Mouse (Mus musculus) gonadal fat pad, adult 2 months (tissue): ENCODE data around the gene Mmel1. TPM values are rescaled to one million over a fixed set of nuclear protein-coding genes. Genes with fewer than 3 reads are reported as not detected.

Source experiments
- DNase-seq: peaks from one replicate; pipeline ENCODE4 v3.0.0-alpha.2; 2012; ENCODE audit warnings: low read depth
- polyA plus RNA-seq: library from polyadenylated mRNA; depleted of rRNA; stranded (reverse); fragments of >200 nt; gene quantifications from 2 replicates; pipeline ENCODE4 v1.2.3, GENCODE M21; 2012

Gene Mmel1
- polyA plus RNA-seq, 1 experiment, result 0.32 TPM

- DNase-seq, result no peak
These were observed 5.1 kb upstream of the Mmel1 start for GRCm38 (mm10) chr4:154864271-154864771.

DNA sequence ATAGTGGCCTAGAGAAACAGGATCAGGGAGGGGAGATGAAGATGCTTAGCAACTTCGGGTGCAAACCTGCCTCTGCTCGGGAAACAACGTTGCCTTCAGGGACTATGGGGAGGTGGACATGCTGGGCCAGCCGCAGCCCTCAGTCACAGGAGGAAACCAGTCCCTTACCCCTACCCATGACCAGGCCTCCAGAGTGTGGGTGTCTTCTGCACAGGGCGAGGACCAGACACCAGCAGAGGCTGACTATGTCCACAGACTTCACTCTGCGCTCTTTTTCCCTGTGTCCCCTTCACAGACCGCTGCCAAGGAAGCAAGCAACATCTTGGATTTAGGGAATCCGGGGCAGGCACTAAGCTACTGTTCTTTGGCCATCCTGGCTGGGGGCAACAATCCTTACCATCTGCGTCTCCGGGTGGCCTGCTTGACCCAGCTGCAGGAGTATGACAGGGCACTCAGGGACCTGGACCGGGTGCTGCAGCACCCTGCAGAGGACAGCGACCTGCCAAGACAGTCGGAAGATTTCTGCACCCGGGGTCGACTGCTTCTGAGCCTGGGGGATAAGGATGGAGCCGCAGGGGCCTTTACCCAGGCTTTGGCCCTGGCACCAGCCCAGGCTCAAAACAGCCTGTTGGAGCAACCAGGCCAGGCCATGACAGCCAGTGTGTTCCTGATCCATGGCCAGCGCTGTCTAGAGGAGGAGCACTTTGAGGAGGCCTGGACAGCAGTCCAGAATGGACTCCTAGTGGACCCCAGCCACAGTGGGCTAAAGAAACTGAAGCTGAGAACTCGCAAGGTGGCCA, 4.2 kb upstream of the Mmel1 start:
- DNase-seq, result no peak

- DNase-seq, result no peak
These were observed 3.0 kb upstream of the Mmel1 start for GRCm38 (mm10) chr4:154866391-154866790.

DNA sequence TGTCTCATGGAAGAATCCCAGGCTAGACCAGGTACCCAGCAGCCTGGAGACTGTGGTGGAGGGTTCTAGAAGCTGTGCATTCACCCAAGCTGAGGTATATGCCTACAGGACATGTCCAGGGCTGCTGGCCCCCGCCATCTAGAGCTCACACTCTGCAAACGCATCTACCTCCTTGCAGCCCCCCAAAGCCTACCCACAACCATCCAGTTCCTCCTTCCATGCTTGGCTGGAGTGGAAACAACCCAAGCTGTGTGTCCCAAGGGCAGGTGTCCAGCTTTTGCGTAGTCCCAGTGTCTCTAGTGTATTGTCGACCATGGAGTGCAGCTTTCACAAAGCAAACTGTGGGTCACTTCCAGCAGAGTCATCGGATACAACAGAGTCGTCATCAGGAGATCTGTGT, 2.1 kb upstream of the Mmel1 start:
- no peak for DNase-seq

DNA sequence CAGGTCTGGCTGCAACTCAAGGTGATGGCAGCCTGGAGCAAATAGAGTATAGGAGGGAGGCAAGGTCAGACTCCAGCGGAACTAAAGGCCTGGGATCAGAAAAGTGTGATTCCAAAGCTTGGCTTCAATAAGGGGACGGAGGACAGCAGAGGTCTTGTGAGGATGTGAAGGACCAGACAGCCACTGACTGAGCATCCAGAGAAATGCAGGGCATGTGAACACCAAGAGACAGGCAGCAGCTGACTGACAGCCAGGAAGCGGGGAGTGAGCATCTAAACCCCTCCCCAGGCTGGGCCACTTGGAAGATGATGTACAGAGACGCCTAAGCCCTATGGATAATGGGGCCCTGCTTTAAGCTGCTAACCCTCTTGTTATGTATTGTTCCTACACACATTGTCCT, 1.3 kb downstream of the Mmel1 start:
- DNase-seq, result no peak

- DNase-seq, result no peak
These were observed 2.4 kb downstream of the Mmel1 start for GRCm38 (mm10) chr4:154871757-154872251.

GRCm38 (mm10) chr4:154873186-154873585, 3.8 kb downstream of the Mmel1 start:
- no peak for DNase-seq

GRCm38 (mm10) chr4:154877864-154878548, 8.6 kb downstream of the Mmel1 start:
- peak; percentile 56 for DNase-seq

DNA sequence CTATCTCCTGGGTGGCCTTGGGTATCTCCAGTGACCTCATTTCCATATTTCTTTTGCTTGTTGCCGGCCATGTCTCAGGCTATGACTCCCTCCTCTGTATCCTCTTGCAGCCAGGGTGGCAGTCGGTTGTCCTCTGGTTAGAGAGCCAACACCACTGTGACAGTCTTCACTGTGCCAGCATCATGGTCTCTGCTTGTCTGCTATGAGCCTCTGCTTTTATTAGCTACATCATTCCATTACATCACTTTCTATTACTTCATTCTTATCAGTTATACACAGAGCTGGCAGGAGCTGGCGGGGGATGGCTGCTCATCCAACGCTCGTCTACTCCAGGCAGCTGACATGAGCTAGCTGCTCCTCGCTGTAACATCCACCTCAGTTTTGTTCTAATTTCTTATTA, 11.3 kb downstream of the Mmel1 start:
- DNase-seq, result no peak

GRCm38 (mm10) chr4:154882014-154882659, 12.8 kb downstream of the Mmel1 start:
- no peak for DNase-seq

DNA sequence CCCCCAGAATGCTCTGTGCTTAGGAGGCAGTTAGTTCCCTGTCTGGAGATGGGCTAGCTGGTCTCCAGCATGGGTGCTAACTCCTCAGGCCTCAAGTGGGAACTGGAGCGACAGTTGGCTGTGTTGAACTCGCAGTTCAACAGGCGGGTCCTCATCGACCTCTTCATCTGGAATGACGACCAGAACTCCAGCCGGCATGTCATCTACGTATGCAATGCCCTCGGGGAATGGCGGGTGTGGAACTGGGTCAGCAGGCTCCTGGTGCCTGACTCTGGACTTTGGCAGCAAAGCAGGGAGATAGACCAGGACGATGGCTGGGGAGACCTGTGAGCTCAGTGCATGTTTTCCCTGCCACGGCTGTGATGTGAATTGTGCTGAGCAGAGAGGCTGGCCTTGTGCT, 16.0 kb downstream of the Mmel1 start:
- no peak for DNase-seq

- no peak for DNase-seq
These were observed 17.6 kb downstream of the Mmel1 start for GRCm38 (mm10) chr4:154886876-154887592.

DNA sequence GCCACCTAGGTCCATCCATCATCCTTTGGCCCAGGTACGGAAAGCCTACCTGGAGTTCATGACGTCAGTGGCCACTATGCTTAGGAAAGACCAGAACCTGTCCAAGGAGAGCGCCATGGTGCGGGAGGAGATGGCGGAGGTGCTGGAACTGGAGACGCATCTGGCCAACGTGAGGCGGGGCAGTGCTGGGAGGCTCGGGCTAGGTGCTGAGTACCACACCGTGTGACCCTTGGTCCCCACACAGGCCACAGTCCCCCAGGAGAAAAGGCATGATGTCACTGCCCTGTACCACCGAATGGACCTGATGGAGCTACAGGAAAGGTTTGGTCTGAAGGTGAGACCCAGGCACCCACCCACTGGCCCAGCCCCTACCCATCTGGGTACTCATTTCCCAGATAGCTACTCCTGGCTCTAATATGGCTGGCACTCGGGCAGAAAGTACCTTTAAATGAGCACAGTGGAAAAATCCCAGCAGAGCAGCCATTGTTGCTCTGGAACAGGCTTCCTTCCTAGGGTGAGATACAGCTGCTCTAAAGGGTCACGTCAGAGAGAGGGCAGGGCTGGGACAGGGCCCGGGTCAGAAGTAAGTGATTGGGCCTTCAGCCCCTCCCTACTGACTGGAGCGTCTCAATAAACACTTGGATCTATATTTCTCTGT, 18.3 kb downstream of the Mmel1 start:
- DNase-seq, result no peak

GRCm38 (mm10) chr4:154890887-154891286, 21.5 kb downstream of the Mmel1 start:
- no peak for DNase-seq

DNA sequence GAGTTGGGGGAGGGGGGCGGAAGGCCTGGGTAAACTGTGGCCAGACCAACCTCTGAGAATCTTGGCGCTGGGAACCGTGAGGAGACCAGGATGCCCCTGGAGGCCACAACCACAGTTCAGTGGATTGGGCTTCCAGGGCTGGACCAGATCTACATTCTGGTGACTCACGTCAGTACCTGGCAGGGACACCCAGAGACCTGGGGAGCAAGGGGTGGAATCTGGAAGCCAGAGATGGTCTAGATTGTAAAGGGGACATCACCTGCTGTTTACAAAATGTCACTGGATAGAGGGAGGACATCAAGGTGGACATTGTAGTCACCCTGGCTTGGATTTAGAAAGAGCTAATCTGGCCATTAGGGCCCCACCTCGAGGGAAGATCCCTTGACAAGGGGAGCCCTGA, 26.2 kb downstream of the Mmel1 start:
- DNase-seq, result no peak

DNA sequence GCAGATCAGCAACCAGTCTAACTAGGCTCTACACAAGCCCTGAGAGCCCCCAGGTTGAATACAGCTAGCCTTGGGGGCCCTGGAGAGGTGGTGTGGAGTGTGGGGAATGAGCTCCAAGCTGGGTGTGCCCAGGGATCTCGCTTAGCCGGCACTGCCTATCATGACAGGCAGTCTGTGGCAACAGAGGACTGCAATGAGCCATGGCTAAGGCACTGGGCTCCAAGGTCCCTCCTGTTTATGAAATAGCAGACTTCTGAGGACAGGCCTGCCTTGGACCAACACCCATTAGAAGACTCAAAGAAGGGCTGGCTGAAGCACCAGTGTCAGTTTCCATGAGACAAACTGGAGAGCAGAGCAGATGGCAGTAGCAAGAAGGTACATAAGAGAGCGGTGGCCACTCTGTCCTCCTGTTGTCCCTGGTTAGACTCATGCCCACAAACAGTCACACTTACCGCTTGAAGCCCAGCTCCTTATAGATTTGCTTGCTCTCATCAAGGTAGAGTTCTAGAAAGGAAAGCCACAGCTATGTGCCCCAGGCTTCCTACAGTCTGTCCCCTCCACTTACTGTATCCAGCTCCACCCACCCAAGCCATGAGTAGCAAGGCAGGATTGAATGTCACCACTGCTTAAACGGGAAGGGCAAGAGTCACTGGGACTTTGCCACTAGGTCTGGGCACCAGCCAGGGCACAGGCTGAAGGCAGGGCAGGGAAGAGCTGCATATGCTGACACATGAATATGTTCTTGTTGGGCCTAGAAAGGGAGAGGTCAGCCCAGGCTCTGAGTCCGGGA, 28.5 kb downstream of the Mmel1 start:
- no peak for DNase-seq

- DNase-seq, result peak; percentile 66
These were observed 29.4 kb downstream of the Mmel1 start, which contains the start of gene Fam213b for GRCm38 (mm10) chr4:154898506-154899446. TSS of gene Fam213b (minus strand) at chr4:154899135.

DNA sequence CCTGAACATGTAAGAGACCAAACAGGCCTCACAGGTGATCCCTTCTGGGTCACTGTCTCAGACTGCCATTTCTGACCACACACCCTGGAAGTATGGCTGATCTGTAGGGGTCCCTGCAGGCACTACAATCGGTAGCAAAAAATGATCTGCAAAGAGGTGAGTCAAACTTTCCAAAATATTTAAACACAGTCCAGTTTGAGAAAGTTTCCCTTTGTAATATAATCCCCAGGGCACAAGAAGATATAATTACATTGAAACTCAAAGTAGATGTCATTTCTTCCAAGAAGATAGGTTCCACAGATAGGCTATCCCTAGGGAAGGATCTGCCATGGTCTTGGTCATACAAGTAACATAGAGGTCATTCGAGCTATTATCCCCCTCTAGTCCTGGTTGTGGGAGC, 33.0 kb downstream of the Mmel1 start:
- DNase-seq, result no peak
